Mouse (Mus musculus) hindbrain, embryonic 14.5 days (tissue): Measurements from ENCODE around the gene Zfp426. TPM values are rescaled to one million over a fixed set of nuclear protein-coding genes. Genes with fewer than 3 reads are reported as not detected.
A peak's percentile ranks its signal among the peaks of the same experiment; 100 is the strongest.

Experiments
- ATAC-seq: fragments of 200-750 bp; cut with Nextera tagmentation; 2 replicates; pipeline ENCODE4 v1.8.0; 2017; ENCODE audit warnings: moderate number of reproducible peaks, mild to moderate bottlenecking, moderate TSS enrichment, moderate library complexity; ENCODE audit not compliant: low FRiP score
- DNase-seq: peaks from one replicate; pipeline ENCODE4 v3.0.0-alpha.2; 2015; ENCODE audit warnings: low spot score
- H3K27ac ChIP-seq: fragments of 300-500 bp; sonication (generic); 2 replicates; pipeline ENCODE4 v1.5.1; 2014; ENCODE audit warnings: mild to moderate bottlenecking, moderate library complexity
- H3K27me3 ChIP-seq: fragments of 300-500 bp; sonication (generic); 2 replicates; pipeline ENCODE4 v1.6.1; 2014; ENCODE audit warnings: mild to moderate bottlenecking, low read length, mixed read lengths; ENCODE audit not compliant: control insufficient read depth, insufficient read depth
- H3K36me3 ChIP-seq: fragments of 300-500 bp; sonication (generic); replicated peaks from 2 replicates; pipeline ENCODE4 v1.6.1; 2014; ENCODE audit not compliant: control insufficient read depth, insufficient read depth
- H3K4me1 ChIP-seq: fragments of 300-500 bp; sonication (generic); replicated peaks from 2 replicates; pipeline ENCODE4 v1.6.1; 2014; ENCODE audit warnings: antibody characterized with exemption, low read length, mixed read lengths; ENCODE audit not compliant: control insufficient read depth, insufficient read depth
- H3K4me2 ChIP-seq: fragments of 300-500 bp; sonication (generic); replicated peaks from 2 replicates; pipeline ENCODE4 v1.6.1; 2014; ENCODE audit warnings: mild to moderate bottlenecking, moderate library complexity
- H3K4me3 ChIP-seq: fragments of 300-500 bp; sonication (generic); replicated peaks from 2 replicates; pipeline ENCODE4 v1.5.1; 2014; ENCODE audit warnings: mild to moderate bottlenecking, low read length
- H3K9ac ChIP-seq: fragments of 300-500 bp; sonication (generic); 2 replicates; pipeline ENCODE4 v1.6.1; 2014
- H3K9me3 ChIP-seq: fragments of 300-500 bp; sonication (generic); 2 replicates; pipeline ENCODE4 v1.6.1; 2016; ENCODE audit warnings: low read length; ENCODE audit not compliant: control insufficient read depth
- WGBS: fragments of 180-500 bp; shearing (Covaris S2); extraction: QIAGEN DNeasy Blood & Tissue Kit; methylation state at CpG from one replicate; pipeline ENCODE4 v1.1.7; 2014; 5-methylcytosine and 5-hydroxymethylcytosine counted together
- polyA plus RNA-seq: library from polyadenylated mRNA; unstranded; fragments of >200 nt; fragmentation: Nextera tagmentation; extraction: Ambion mirVana; gene quantifications from 2 replicates; pipeline ENCODE4 v1.2.1, GENCODE M21; 2014

Gene Zfp426
- polyA plus RNA-seq, 1 experiment from 2014 or later = 37.3 TPM

- DNase-seq (no peak), ATAC-seq (no peak)
- H3K9ac ChIP-seq = no peak overlapping the region
- no peaks in the 10 kb centered on the region for H3K9me3 ChIP-seq
- 0 out of 2 replicates have a peak, but pooled peaks cover 3% of the 10 kb centered on the region for H3K4me1 ChIP-seq
- no peak overlapping the region for H3K4me3 ChIP-seq
- H3K36me3 ChIP-seq = peaks cover 50% of the 10 kb centered on the region
- H3K27ac ChIP-seq = no peak overlapping the region
- H3K27me3 ChIP-seq = no peaks in the 10 kb centered on the region
- 92% methylated on average over 8 of the region's 8 CpGs for WGBS
- H3K4me2 ChIP-seq = no peak overlapping the region
These were observed 20.2 kb upstream of the Zfp426 start for GRCm38 (mm10) chr9:20512714-20513113.

GRCm38 (mm10) chr9:20511645-20512044 is 19.1 kb upstream of the Zfp426 start:
- Histone ChIP-seq H3K27ac (no peak overlapping the region), H3K4me2 (no peak overlapping the region), H3K4me3 (no peak overlapping the region), H3K9me3 (no peaks in the 10 kb centered on the region), H3K27me3 (no peaks in the 10 kb centered on the region), H3K9ac (no peak overlapping the region), H3K36me3 (peaks cover 52% of the 10 kb centered on the region), H3K4me1 (0 out of 2 replicates have a peak, but pooled peaks cover 3% of the 10 kb centered on the region)
- ATAC-seq (no peak), DNase-seq (no peak)
- WGBS = 92% methylated on average over 4 of the region's 4 CpGs

- H3K9ac ChIP-seq = no peak overlapping the region
- no peaks in the 10 kb centered on the region for H3K9me3 ChIP-seq
- DNase-seq (no peak), ATAC-seq (no peak)
- no peak overlapping the region for H3K4me3 ChIP-seq
- 0 out of 2 replicates have a peak, but pooled peaks cover 3% of the 10 kb centered on the region for H3K4me1 ChIP-seq
- H3K27me3 ChIP-seq = no peaks in the 10 kb centered on the region
- 73% methylated on average over 1 of the region's 1 CpGs for WGBS
- H3K27ac ChIP-seq = no peak overlapping the region
- H3K4me2 ChIP-seq = no peak overlapping the region
- peaks cover 55% of the 10 kb centered on the region for H3K36me3 ChIP-seq
These were observed 17.8 kb upstream of the Zfp426 start for GRCm38 (mm10) chr9:20510346-20510745.

DNA sequence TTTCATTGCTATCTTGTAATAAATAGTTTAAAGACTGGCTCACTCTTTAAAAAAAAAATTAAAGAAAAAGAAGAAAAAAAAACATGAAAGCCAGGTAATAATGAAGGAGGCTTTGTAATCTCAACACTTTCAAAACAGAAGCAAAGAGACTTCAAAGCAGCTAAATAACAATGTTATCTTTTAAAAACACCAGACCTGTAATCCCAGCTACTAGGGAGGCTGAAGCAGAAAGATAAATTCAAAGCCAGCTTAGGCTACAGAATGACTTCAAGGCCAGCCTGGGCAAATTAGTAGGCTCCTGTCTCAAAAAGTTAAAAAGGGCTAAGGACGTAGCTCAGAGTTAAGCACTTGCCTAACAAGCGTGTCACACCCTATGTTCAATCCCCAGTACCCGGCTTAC is 17.1 kb upstream of the Zfp426 start:
- Histone ChIP-seq H3K9ac (no peak overlapping the region), H3K4me2 (no peak overlapping the region), H3K4me3 (no peak overlapping the region), H3K27me3 (no peaks in the 10 kb centered on the region), H3K36me3 (peaks cover 55% of the 10 kb centered on the region), H3K27ac (no peak overlapping the region), H3K9me3 (no peaks in the 10 kb centered on the region), H3K4me1 (0 out of 2 replicates have a peak, but pooled peaks cover 3% of the 10 kb centered on the region)
- ATAC-seq (no peak), DNase-seq (no peak)
- WGBS = 91% methylated on average over 3 of the region's 3 CpGs

DNA sequence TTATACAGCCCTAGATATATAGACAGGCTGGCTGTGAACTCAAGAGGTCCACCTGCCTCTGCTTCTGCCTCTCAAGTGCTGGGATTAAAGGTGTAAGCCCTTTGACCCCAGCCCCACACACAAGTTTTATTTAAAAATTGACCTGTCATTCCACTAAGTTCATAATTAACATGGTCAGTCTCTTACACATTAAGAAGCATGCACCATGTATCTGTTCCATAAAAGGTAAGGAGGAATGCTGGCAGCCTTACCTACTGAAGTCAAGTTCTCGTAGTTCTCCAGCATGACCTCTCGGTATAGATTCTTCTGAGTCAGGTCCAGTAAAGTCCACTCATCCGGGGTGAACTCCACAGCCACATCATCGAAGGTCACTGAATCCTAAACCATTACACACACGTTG is 12.3 kb upstream of the Zfp426 start:
- Histone ChIP-seq H3K9ac (no peak overlapping the region), H3K27ac (no peak overlapping the region), H3K4me3 (no peak overlapping the region), H3K27me3 (no peaks in the 10 kb centered on the region), H3K4me1 (no peaks in the 10 kb centered on the region), H3K36me3 (peaks cover 77% of the 10 kb centered on the region), H3K4me2 (no peak overlapping the region), H3K9me3 (no peaks in the 10 kb centered on the region)
- DNase-seq = no peak
- no peak for ATAC-seq
- WGBS = 93% methylated on average over 5 of the region's 5 CpGs

DNA sequence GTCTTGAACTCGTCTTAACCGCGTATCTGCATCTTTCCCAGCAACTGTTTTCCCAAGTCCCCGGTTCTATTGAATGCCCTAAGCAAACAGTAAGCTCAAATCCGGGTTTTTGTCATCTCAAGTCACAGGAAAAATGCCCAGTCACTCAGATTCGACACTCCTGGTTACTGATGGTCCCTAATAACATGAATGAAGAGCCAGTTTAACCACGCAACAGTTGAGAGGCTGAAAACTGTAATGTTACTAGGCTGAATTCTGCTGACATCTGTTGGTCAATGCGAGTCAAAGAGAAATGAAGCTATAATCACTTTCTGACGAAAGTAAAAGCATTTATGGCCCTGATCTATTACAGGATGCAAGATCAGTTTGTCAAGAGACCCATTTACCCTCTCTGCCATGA is 735 bp upstream of the Zfp426 start:
- WGBS = 7% methylated on average over 9 of the region's 9 CpGs
- ATAC-seq (no peak), DNase-seq (peak; percentile 25)
- Histone ChIP-seq H3K4me2 (peak overlapping the region; percentile 93), H3K36me3 (peaks cover 39% of the 10 kb centered on the region), H3K27me3 (no peaks in the 10 kb centered on the region), H3K27ac (peak overlapping the region; percentile 97), H3K9me3 (no peaks in the 10 kb centered on the region), H3K9ac (peak overlapping the region; percentile 89), H3K4me1 (peaks cover 34% of the 10 kb centered on the region), H3K4me3 (peak overlapping the region; percentile 89)

GRCm38 (mm10) chr9:20491858-20492526 is 554 bp downstream of the Zfp426 start:
- 14% methylated on average over 20 of the region's 20 CpGs for WGBS
- peak overlapping the region; percentile 89 for H3K9ac ChIP-seq
- ATAC-seq (no peak), DNase-seq (no peak)
- peak overlapping the region; percentile 97 for H3K27ac ChIP-seq
- no peaks in the 10 kb centered on the region for H3K9me3 ChIP-seq
- H3K4me1 ChIP-seq = peaks cover 34% of the 10 kb centered on the region
- H3K4me3 ChIP-seq = peak overlapping the region; percentile 89
- H3K4me2 ChIP-seq = peak overlapping the region; percentile 93
- H3K36me3 ChIP-seq = peaks cover 29% of the 10 kb centered on the region
- no peaks in the 10 kb centered on the region for H3K27me3 ChIP-seq

DNA sequence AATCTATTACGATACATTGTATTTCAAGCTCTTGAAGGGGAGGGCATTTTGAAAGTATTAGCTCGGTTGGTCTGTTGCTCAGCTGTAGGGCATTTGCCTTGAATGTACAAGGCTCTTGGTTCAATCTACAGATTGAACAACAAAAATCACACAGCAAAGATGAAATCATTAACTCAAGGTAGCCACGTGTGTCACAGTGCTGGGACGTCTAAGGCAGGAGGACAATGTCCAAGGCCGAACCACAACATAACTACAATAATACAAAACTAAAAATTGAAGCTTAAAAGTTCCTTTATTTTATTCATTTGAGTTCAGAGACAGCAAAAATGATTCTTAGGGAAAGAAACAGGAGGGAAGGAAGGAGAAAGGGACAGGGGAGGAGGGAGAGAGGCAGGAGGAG is 3.0 kb downstream of the Zfp426 start:
- Histone ChIP-seq H3K27ac (no peak overlapping the region), H3K4me1 (peaks cover 34% of the 10 kb centered on the region), H3K27me3 (no peaks in the 10 kb centered on the region), H3K9me3 (no peaks in the 10 kb centered on the region), H3K9ac (no peak overlapping the region), H3K4me2 (no peak overlapping the region), H3K36me3 (peaks cover 34% of the 10 kb centered on the region), H3K4me3 (no peak overlapping the region)
- WGBS = 90% methylated on average over 5 of the region's 5 CpGs
- ATAC-seq (no peak), DNase-seq (no peak)

DNA sequence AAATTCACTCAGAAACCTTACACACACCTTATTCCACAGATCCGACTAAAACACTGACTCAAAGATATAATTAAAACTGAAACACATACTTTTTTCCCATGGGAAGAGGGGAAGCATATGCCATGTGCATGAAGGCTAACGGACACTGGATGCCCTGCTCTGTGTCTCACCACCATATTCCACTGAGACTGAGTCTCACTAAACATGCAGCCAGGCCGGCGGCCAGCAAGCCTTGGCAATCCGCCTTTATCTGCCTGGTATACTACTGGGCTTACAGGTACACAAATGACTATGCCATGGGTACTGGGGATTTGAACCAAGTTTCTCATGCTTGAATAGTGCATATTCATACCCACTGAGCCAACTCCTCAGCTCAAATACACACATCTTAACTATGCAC is 13.2 kb downstream of the Zfp426 start:
- 82% methylated on average over 5 of the region's 5 CpGs for WGBS
- DNase-seq = no peak

GRCm38 (mm10) chr9:20476632-20477031 is 15.9 kb downstream of the Zfp426 start:
- no peak overlapping the region for H3K27ac ChIP-seq
- no peaks in the 10 kb centered on the region for H3K27me3 ChIP-seq
- H3K9me3 ChIP-seq = no peaks in the 10 kb centered on the region
- no peaks in the 10 kb centered on the region for H3K4me1 ChIP-seq
- peaks cover 81% of the 10 kb centered on the region for H3K36me3 ChIP-seq
- ATAC-seq (no peak), DNase-seq (no peak)
- no peak overlapping the region for H3K9ac ChIP-seq
- 100% methylated on average over 1 of the region's 1 CpGs for WGBS
- H3K4me2 ChIP-seq = no peak overlapping the region
- no peak overlapping the region for H3K4me3 ChIP-seq

More for the DNA sequence above, 13.2 kb downstream of the Zfp426 start:
- Histone ChIP-seq H3K9ac (no peak overlapping the region), H3K36me3 (peaks cover 77% of the 10 kb centered on the region), H3K9me3 (no peaks in the 10 kb centered on the region), H3K4me3 (no peak overlapping the region), H3K27me3 (no peaks in the 10 kb centered on the region), H3K4me1 (no peaks in the 10 kb centered on the region), H3K4me2 (no peak overlapping the region), H3K27ac (no peak overlapping the region)
- ATAC-seq = no peak
